Mouse (Mus musculus): ENCODE measurements around the gene Klhdc8a. TPM values are rescaled to one million over a fixed set of nuclear protein-coding genes. Genes with fewer than 3 reads are reported as not detected.
A peak's percentile ranks its signal among the peaks of the same experiment; 100 is the strongest.

Klhdc8a gene
- polyA plus RNA-seq, 1 experiment = not detected

GRCm38 (mm10) chr1:132301242-132301641, 2.8 kb downstream of the Klhdc8a start:
- Histone ChIP-seq H3K4me1 (ENCODE audit: control insufficient read depth, insufficient read depth, insufficient read length, low read length) (no peaks in the 10 kb centered on the region), H3K27ac (replicated peaks; ENCODE audit: low read depth, low read length) (no peak overlapping the region), H3K4me3 (ENCODE audit: insufficient read depth, low read depth, low read length) (no peak overlapping the region)

- Histone ChIP-seq H3K4me3 (ENCODE audit: insufficient read depth, low read depth, low read length) (no peak overlapping the region), H3K27ac (replicated peaks; ENCODE audit: low read depth, low read length) (no peak overlapping the region), H3K4me1 (ENCODE audit: control insufficient read depth, insufficient read depth, insufficient read length, low read length) (no peaks in the 10 kb centered on the region)
These were observed 4.0 kb downstream of the Klhdc8a start for GRCm38 (mm10) chr1:132302341-132302866.

DNA sequence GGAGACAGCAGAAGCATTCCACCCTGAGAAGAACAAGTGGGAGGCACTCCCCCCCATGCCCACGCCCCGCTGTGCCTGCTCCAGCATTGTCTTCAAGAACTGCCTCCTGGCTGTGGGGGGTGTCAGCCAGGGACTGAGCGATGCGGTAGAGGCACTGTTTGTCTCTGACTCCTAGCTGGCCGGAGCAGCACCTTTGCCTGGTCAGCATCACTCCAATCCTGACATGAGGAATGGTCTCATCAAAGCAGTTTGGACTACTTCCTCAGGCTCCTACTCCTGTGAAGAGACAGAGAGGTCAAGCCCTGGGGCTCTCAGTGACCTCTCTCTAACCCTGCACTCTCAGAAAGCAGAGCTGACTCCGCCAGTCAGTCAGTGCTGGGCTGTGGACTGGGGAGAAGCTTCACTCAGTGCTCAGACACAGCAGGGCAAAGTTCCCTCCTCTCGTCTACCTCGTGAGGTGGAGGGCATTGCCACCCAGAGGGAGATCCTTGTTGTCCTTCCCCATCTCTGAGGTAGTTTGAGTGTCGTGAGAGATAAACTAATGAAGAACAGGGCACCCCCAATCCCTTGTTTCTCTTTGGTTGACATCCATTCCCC, 6.3 kb downstream of the Klhdc8a start:
- H3K4me1 ChIP-seq (ENCODE audit: control insufficient read depth, insufficient read depth, insufficient read length, low read length) = no peaks in the 10 kb centered on the region
- no peak overlapping the region for H3K4me3 ChIP-seq (ENCODE audit: insufficient read depth, low read depth, low read length)
- H3K27ac ChIP-seq (replicated peaks; ENCODE audit: low read depth, low read length) = no peak overlapping the region

- H3K27ac ChIP-seq (replicated peaks; ENCODE audit: low read depth, low read length) = no peak overlapping the region
- no peaks in the 10 kb centered on the region for H3K4me1 ChIP-seq (ENCODE audit: control insufficient read depth, insufficient read depth, insufficient read length, low read length)
- no peak overlapping the region for H3K4me3 ChIP-seq (ENCODE audit: insufficient read depth, low read depth, low read length)
These were observed 7.7 kb downstream of the Klhdc8a start for GRCm38 (mm10) chr1:132306160-132306559.

- Histone ChIP-seq H3K27ac (replicated peaks; ENCODE audit: low read depth, low read length) (no peak overlapping the region), H3K4me1 (ENCODE audit: control insufficient read depth, insufficient read depth, insufficient read length, low read length) (no peaks in the 10 kb centered on the region), H3K4me3 (ENCODE audit: insufficient read depth, low read depth, low read length) (no peak overlapping the region)
These were observed 8.4 kb downstream of the Klhdc8a start for GRCm38 (mm10) chr1:132306808-132307207.

DNA sequence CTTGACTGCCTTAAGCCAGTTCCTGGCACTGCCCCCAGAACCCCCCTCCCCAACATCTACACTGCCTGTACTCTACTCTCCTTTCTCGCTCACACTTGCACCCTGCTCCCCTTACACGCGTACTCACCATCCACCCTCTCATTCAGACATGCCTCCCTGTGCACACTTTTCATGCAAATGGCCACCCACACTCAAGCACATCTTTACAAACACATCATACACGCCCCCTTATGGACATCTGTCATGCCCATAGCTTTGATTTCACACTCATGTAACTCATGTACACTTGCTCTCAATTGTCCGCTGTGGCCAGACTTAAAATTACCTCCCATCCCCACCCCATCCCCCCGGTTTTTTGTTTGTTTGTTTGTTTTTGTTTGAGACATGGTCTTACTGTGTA, 9.5 kb downstream of the Klhdc8a start:
- H3K4me1 ChIP-seq (ENCODE audit: control insufficient read depth, insufficient read depth, insufficient read length, low read length) = no peaks in the 10 kb centered on the region

DNA sequence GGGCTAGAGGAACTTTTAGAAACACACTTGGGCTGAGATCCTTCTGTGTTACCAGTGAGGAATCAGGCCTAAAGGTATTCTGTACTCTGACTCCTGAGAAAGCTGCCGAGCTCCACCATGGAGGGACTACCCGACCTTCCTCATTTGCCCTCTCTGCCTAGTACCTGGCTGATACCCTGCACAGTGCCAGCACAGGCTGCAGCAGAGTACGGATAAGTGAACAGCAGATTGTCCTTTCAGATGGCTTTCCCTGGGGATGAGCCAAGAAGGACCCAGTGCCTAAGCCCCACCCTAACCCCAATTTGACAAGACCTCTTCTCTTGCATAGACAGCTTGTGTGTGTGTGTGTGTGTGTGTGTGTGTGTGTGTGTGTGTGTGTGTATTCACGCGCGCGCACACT, 10.2 kb downstream of the Klhdc8a start:
- no peak overlapping the region for H3K27ac ChIP-seq (replicated peaks; ENCODE audit: low read depth, low read length)
- H3K4me3 ChIP-seq (ENCODE audit: insufficient read depth, low read depth, low read length) = no peak overlapping the region
- H3K4me1 ChIP-seq (ENCODE audit: control insufficient read depth, insufficient read depth, insufficient read length, low read length) = no peaks in the 10 kb centered on the region

More for the DNA sequence above, 9.5 kb downstream of the Klhdc8a start:
- no peak overlapping the region for H3K27ac ChIP-seq (replicated peaks; ENCODE audit: low read depth, low read length)
- no peak overlapping the region for H3K4me3 ChIP-seq (ENCODE audit: insufficient read depth, low read depth, low read length)

- H3K4me3 ChIP-seq (ENCODE audit: insufficient read depth, low read depth, low read length) = no peak overlapping the region
- no peak overlapping the region for H3K27ac ChIP-seq (replicated peaks; ENCODE audit: low read depth, low read length)
- H3K4me1 ChIP-seq (ENCODE audit: control insufficient read depth, insufficient read depth, insufficient read length, low read length) = no peaks in the 10 kb centered on the region
These were observed 12.3 kb downstream of the Klhdc8a start for GRCm38 (mm10) chr1:132310754-132311153.

DNA sequence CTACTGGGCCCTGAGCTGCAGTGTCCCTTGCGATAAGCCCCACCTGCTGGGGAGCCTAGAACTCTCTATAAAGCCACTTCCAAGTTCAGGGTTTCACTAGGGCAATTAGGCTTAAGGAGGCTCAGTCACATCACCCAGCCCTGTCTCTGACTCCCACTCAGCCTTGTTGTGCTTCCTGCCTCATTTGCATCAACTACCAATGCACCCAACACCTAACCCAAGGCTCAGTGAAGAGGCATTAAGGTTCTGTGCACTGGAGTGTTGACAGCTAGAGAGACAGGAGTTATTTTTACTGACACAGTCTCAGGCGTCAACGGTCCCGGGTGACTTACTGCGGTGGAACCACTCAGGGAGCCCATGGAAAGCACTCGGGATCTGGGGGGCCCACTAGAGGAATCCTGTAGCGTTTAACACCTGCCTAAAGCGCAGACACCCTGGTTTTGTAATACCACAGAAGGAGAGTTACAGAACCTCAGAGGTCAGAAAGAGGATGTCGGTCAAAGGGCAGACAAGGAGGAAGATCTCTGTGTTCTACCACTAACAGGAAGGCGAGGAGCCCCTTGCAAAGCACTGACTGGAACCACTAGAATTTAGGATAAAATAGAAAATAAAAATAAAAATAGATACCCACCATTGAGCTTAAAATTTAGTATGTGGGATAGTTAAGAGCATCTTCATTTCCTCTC, 12.9 kb downstream of the Klhdc8a start:
- Histone ChIP-seq H3K4me3 (ENCODE audit: insufficient read depth, low read depth, low read length) (no peak overlapping the region), H3K27ac (replicated peaks; ENCODE audit: low read depth, low read length) (no peak overlapping the region), H3K4me1 (ENCODE audit: control insufficient read depth, insufficient read depth, insufficient read length, low read length) (no peaks in the 10 kb centered on the region)

GRCm38 (mm10) chr1:132312043-132312442, 13.6 kb downstream of the Klhdc8a start:
- no peak overlapping the region for H3K27ac ChIP-seq (replicated peaks; ENCODE audit: low read depth, low read length)
- no peak overlapping the region for H3K4me3 ChIP-seq (ENCODE audit: insufficient read depth, low read depth, low read length)
- H3K4me1 ChIP-seq (ENCODE audit: control insufficient read depth, insufficient read depth, insufficient read length, low read length) = no peaks in the 10 kb centered on the region; the same call in 1 of the 2 replicates

DNA sequence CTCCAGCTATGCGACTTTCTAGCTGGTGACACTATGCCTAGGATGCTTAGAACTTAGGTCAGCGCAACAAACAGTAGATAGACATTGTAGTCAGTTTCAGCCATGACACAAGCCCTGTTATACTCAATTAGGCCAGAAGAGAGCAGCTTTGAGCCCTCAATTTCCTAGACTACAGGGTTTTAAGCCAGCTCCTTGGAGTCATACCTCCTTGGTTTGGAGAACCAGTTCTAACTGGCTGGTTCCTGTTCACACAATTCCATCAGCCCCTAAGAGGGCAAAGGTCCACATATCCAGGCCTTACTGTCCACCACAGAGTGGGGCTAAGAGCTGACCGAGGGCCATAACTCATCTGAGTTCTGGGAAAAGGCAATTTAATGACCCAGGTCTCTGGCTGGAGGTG, 14.3 kb downstream of the Klhdc8a start:
- Histone ChIP-seq H3K27ac (replicated peaks; ENCODE audit: low read depth, low read length) (no peak overlapping the region), H3K4me3 (ENCODE audit: insufficient read depth, low read depth, low read length) (no peak overlapping the region), H3K4me1 (ENCODE audit: control insufficient read depth, insufficient read depth, insufficient read length, low read length) (peaks cover 4% of the 10 kb centered on the region; the same call in 1 of the 2 replicates)

DNA sequence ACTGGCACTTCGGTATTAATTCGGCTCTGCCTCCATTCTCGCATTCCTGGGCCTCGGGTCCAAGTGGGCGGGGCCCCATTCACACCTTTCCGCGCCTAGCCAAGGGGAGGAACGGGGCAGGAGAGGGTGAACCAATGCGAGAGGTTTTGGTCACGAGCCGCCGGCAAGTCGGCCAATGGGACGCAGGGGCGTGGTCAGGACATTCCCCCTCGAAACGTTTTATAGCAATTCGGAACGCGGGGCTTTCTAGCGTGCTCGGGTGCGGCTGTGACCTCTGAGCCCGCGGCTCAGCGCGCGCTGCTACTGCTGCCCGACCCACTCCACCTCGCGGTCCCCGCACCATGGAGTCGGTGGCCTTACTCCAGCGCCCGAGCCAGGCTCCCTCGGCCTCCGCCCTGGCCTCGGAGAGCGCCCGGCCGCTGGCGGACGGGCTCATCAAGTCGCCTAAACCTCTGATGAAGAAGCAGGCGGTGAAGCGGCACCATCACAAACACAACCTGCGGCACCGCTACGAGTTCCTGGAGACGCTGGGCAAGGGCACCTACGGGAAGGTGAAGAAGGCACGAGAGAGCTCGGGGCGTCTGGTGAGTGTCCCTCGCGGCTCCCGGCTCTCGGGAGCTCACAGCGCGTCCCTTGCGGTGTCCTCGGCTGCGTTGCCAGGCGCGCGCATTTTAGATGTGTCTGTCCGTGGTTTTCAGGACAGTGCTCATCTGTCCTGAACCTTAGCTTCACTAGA, 17.6 kb downstream of the Klhdc8a start, which contains the start of gene Nuak2:
Nuak2 (plus strand) TSS at position 238 of the 736 bp plus-strand sequence.
- peaks cover 16% of the 10 kb centered on the region for H3K4me1 ChIP-seq (ENCODE audit: control insufficient read depth, insufficient read depth, insufficient read length, low read length)
- peak within 1 kb of the TSS; percentile 78 for H3K27ac ChIP-seq (replicated peaks; ENCODE audit: low read depth, low read length)
- peak within 1 kb of the TSS; percentile 80 for H3K4me3 ChIP-seq (ENCODE audit: insufficient read depth, low read depth, low read length)

DNA sequence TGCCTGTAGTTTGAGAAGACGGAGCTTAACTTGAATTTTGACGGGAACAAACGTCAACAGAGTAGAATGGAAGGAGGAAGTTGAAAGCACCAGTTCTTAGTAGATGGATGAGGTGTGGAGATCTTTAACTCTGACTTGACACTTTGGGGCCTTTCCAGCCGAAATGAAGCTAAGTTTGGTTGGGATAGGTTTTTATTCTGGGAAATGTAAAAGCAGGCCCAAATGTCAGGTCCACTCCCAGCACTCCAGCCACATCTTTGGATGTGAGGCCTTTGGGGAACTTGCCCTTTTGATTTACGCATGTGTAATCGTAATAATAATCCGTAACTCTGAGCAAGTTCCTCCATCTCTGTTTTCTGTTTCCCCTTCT, 18.2 kb downstream of the Klhdc8a start:
- H3K27ac ChIP-seq (replicated peaks; ENCODE audit: low read depth, low read length) = peak overlapping the region; percentile 78
- peaks cover 16% of the 10 kb centered on the region for H3K4me1 ChIP-seq (ENCODE audit: control insufficient read depth, insufficient read depth, insufficient read length, low read length)
- H3K4me3 ChIP-seq (ENCODE audit: insufficient read depth, low read depth, low read length) = peak overlapping the region; percentile 80

- Histone ChIP-seq H3K4me3 (ENCODE audit: insufficient read depth, low read depth, low read length) (peak overlapping the region; percentile 80), H3K4me1 (ENCODE audit: control insufficient read depth, insufficient read depth, insufficient read length, low read length) (peaks cover 17% of the 10 kb centered on the region), H3K27ac (replicated peaks; ENCODE audit: low read depth, low read length) (peak overlapping the region; percentile 59)
These were observed 19.0 kb downstream of the Klhdc8a start for GRCm38 (mm10) chr1:132317413-132317812.

Data from brown adipose tissue, adult 24 weeks (tissue).